Mouse (Mus musculus) thymus, adult 2 months (tissue): ENCODE measurements around the gene Arcn1. TPM values are rescaled to one million over a fixed set of nuclear protein-coding genes. Genes with fewer than 3 reads are reported as not detected.

Source experiments
- DNase-seq: peaks from one replicate; pipeline ENCODE4 v3.0.0; 2021
- H3K27ac ChIP-seq: fragments of 200-500 bp; 2 replicates; pipeline ENCODE4 v1.5.1; 2012; ENCODE audit warnings: low read length, control low read depth; ENCODE audit not compliant: control insufficient read depth, insufficient read depth
- H3K27me3 ChIP-seq: fragments of 200-500 bp; 2 replicates; pipeline ENCODE4 v1.6.1; 2012; ENCODE audit warnings: mild to moderate bottlenecking, low read length, moderate library complexity, mixed read lengths; ENCODE audit not compliant: control insufficient read depth, insufficient read depth
- H3K36me3 ChIP-seq: fragments of 200-500 bp; 2 replicates; pipeline ENCODE4 v1.6.1; 2012; ENCODE audit warnings: mild to moderate bottlenecking, low read length, moderate library complexity; ENCODE audit not compliant: control insufficient read depth, insufficient read depth
- H3K4me1 ChIP-seq: fragments of 200-500 bp; replicated peaks from 2 replicates; pipeline ENCODE4 v1.6.1; 2012; ENCODE audit warnings: low read length; ENCODE audit not compliant: control insufficient read depth, insufficient read depth
- H3K4me3 ChIP-seq: fragments of 200-500 bp; 2 replicates; pipeline ENCODE4 v1.5.1; 2012; ENCODE audit warnings: mild to moderate bottlenecking, low read length, control low read depth, moderate library complexity; ENCODE audit not compliant: control insufficient read depth, insufficient read depth
- CTCF ChIP-seq: fragments of 200-500 bp; IDR thresholded peaks from 2 replicates; pipeline ENCODE4 v1.5.1; 2012; ENCODE audit warnings: mild to moderate bottlenecking, control low read depth, low read length, moderate library complexity, borderline replicate concordance; ENCODE audit not compliant: control insufficient read depth, poor library complexity, insufficient read depth; ENCODE audit errors: extremely low read depth
- POLR2A ChIP-seq: fragments of 200-500 bp; IDR thresholded peaks from 2 replicates; pipeline ENCODE4 v1.6.1; 2012; ENCODE audit warnings: mild to moderate bottlenecking, low read length, control low read depth, moderate library complexity; ENCODE audit not compliant: control insufficient read depth, poor library complexity, insufficient read depth; ENCODE audit errors: extremely low read depth
- WGBS: fragments of 180-500 bp; shearing (Covaris S2); methylation state at CpG from one replicate; pipeline ENCODE4 v1.1.7; 2018; 5-methylcytosine and 5-hydroxymethylcytosine counted together
- polyA plus RNA-seq: library from polyadenylated mRNA; depleted of rRNA; stranded (reverse); fragments of >200 nt; gene quantifications from 2 replicates; pipeline ENCODE4 v1.2.3, GENCODE M21; 2012

Gene Arcn1
- polyA plus RNA-seq, 1 experiment = 42.0 TPM

DNA sequence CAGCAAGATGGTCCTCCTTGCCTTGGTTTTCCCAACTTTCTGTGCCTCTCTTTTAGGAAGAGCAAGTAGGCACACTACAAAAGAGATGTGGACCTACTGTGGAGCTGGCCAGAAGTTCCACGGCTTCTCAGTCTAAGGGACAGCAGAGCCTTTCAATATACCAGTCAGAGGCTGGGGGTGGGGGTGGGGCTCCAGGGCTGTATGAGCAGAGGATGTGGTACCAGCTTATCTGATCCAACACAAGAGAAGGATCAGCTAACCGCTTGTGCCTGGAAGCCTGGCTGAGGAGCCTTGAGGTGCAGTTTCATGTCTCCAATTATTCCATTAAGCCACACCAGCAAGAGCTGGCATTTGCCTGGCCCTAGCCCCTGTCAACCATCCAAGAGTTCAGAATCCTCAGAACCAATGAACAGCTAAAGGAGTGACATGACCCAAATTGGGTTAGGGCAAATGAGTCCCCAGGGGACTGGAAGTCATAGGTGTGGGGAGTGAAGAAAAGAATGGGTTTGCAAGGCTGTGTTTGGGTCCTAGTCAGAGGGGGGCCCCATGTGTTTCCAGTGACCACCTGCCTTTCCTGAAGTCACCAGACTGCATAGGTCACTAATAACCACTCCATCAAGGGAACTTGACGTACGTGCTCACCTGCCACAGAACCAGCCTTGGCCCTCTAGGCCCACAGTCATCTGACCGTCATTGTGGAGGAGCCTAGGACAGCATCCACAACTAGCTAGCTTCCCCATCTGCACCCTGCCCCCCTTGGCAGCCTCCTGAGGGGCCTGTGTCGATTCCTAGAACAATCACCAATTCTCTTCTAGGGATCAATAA lies 50.4 kb downstream of the Arcn1 start:
- peaks cover 30% of the 10 kb centered on the region for H3K4me1 ChIP-seq
- H3K27me3 ChIP-seq = no peaks in the 10 kb centered on the region
- no peaks in the 10 kb centered on the region for H3K36me3 ChIP-seq
- 64% methylated on average over 6 of the region's 6 CpGs for WGBS
- no peak overlapping the region for H3K27ac ChIP-seq
- DNase-seq = no peak
- TF ChIP-seq POLR2A = no peak
- no peak for TF ChIP-seq CTCF
- no peak overlapping the region for H3K4me3 ChIP-seq

DNA sequence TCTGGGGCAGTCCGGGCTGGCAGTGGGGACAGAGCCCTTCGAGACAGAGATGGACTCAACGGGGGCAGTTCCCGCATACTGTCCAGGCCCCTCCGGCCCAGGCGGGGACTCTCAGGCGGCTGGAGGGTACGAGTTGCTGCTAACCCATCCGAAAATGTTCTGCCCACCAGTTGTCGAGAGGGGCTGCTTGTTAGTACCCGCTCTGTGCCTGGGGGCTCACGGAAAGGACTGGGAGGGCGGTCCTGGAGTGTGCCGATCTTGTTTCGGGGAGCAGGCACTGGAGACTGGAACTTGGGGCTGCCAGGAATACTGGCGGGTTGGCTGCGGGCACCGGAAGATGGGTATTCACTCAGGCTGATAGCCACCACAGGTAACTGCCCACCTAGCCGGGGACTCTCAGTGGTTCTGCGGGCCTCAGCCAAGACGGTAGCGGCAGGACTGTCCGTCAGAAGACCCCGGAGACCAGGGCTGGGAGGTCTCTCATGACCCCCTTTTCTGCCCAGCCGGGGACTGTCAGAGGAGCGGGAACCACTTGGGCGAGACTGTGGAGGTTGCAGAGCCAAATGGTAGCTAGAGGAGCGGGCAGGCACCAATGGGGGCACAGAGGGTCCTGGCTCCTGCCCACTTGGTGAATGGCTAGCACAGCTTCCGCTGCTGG lies 51.8 kb downstream of the Arcn1 start:
- no peak for TF ChIP-seq CTCF
- TF ChIP-seq POLR2A = no peak
- 98% methylated on average over 29 of the region's 29 CpGs for WGBS
- no peak overlapping the region for H3K27ac ChIP-seq
- no peaks in the 10 kb centered on the region for H3K36me3 ChIP-seq
- no peak for DNase-seq
- H3K4me1 ChIP-seq = peaks cover 25% of the 10 kb centered on the region
- no peaks in the 10 kb centered on the region for H3K27me3 ChIP-seq
- H3K4me3 ChIP-seq = no peak overlapping the region

DNA sequence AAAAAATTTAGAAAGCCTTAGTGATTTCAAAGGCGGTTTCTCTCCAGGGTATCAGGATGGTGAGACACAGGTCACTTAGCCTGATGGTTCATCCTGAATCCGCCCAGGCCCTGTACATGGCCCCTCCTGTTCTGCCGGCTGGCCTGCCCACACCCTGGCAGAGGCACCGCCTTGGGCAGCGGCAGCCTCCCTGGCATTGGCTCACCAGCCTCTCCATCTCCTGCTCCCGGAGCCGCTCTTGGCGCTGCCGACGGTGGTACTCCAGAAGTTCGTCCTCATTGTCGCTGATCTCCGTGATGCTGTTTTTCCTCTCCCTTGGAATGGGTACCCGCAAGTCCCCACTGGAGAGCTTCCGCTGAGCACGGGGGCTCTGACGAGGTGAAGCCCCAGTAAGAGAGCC lies 52.5 kb downstream of the Arcn1 start:
- H3K4me3 ChIP-seq = no peak overlapping the region
- H3K4me1 ChIP-seq = peaks cover 20% of the 10 kb centered on the region
- DNase-seq = no peak
- WGBS = 95% methylated on average over 17 of the region's 17 CpGs
- no peaks in the 10 kb centered on the region for H3K27me3 ChIP-seq
- no peak overlapping the region for H3K27ac ChIP-seq
- no peak for TF ChIP-seq CTCF
- no peak for TF ChIP-seq POLR2A
- H3K36me3 ChIP-seq = no peaks in the 10 kb centered on the region

DNA sequence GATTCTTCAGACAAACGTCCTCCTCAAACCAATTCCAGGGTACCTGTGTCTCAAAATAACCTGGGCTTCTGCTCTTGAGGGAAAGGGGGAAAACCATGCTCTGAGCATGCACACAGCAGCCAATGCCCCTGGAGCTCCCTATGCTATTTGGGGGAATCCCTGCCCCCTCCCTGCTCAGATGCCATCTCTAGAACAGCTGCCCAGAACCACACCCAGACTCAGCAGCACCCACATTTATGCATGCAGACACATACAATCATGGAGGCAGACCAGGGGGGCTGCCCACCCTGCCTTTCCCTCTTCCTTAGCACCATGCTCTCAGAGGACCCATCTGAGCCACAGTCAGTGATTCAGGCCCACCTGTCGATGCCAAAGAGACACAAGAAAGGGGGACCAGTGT lies 54.1 kb downstream of the Arcn1 start:
- no peak for TF ChIP-seq CTCF
- Histone ChIP-seq H3K27ac (no peak overlapping the region), H3K36me3 (no peaks in the 10 kb centered on the region), H3K27me3 (no peaks in the 10 kb centered on the region), H3K4me1 (peaks cover 27% of the 10 kb centered on the region), H3K4me3 (no peak overlapping the region)
- WGBS = 81% methylated on average over 2 of the region's 2 CpGs
- no peak for DNase-seq

GRCm38 (mm10) chr9:44713080-44713479 lies 54.6 kb downstream of the Arcn1 start:
- H3K4me1 ChIP-seq = peaks cover 29% of the 10 kb centered on the region
- no peak overlapping the region for H3K27ac ChIP-seq
- H3K36me3 ChIP-seq = no peaks in the 10 kb centered on the region
- no peak for TF ChIP-seq CTCF
- no peak for TF ChIP-seq POLR2A
- H3K4me3 ChIP-seq = no peak overlapping the region
- 91% methylated on average over 5 of the region's 6 CpGs for WGBS
- H3K27me3 ChIP-seq = no peaks in the 10 kb centered on the region
- no peak for DNase-seq

DNA sequence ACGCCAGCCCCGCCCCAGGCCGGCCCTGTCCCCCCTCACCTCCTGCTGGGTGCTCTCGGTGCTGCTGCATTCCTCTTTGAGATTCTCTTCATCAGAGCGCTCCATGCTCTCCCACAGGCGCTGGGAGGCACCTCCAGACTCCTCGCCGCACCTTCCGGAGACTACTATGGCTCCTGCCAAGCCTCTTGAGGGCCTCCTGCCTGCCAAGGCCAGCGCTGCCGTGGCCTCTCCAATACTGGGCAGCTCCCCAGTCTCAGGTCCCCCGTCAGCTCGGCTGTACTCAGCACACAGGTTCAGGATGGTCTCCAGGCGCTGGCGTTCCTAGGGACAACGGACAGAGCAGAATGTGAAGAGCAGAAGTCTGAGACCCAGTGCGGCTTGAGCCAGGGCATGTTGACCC lies 56.0 kb downstream of the Arcn1 start:
- WGBS = 96% methylated on average over 17 of the region's 17 CpGs
- H3K27me3 ChIP-seq = no peaks in the 10 kb centered on the region
- no peak overlapping the region for H3K4me3 ChIP-seq
- no peak overlapping the region for H3K27ac ChIP-seq
- TF ChIP-seq POLR2A = no peak
- TF ChIP-seq CTCF = no peak
- peaks cover 19% of the 10 kb centered on the region for H3K4me1 ChIP-seq
- DNase-seq = no peak
- no peaks in the 10 kb centered on the region for H3K36me3 ChIP-seq

- Histone ChIP-seq H3K4me1 (peaks cover 16% of the 10 kb centered on the region), H3K4me3 (no peak overlapping the region), H3K36me3 (no peaks in the 10 kb centered on the region), H3K27me3 (no peaks in the 10 kb centered on the region), H3K27ac (no peak overlapping the region)
- 87% methylated on average over 5 of the region's 5 CpGs for WGBS
- no peak for DNase-seq
- TF ChIP-seq POLR2A = no peak
- TF ChIP-seq CTCF = no peak
Measured at GRCm38 (mm10) chr9:44710213-44710612, 57.4 kb downstream of the Arcn1 start.
